Mouse (Mus musculus) heart, postnatal 4 days (tissue): Measurements from ENCODE around the gene Mcub. TPM values are rescaled to one million over a fixed set of nuclear protein-coding genes. Genes with fewer than 3 reads are reported as not detected.

Experiments used
- DNase-seq: peaks from one replicate; pipeline ENCODE4 v3.0.0; 2021
- total RNA-seq, 2 experiments: library from RNA; stranded (reverse); gene quantifications; 2 replicates each; pipeline ENCODE4 v1.2.3; 2021

Gene Mcub
- total RNA-seq, 2 experiments from 2014 or later, result 1.1 to 1.4 TPM

DNA sequence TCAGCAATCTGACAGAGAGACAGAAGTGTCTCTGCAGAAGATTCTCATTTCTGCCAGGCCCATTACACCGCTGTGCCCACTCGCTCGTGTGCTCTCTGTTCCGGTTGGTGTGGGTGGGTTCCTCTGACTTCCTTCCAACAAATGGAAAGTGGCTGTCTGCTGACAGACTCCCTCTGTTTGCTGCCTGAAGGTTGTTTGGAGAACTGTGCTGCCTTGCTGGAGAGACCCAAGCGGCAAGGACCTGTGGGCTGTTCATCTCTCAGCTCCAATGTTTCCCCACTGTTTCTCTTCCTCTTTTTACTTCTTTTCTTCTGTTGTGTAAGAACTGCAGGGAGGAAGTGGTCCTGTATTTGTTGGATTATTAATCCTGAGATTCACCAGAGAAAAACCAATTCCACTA, 21.6 kb downstream of the Mcub start:
- DNase-seq, result no peak

DNA sequence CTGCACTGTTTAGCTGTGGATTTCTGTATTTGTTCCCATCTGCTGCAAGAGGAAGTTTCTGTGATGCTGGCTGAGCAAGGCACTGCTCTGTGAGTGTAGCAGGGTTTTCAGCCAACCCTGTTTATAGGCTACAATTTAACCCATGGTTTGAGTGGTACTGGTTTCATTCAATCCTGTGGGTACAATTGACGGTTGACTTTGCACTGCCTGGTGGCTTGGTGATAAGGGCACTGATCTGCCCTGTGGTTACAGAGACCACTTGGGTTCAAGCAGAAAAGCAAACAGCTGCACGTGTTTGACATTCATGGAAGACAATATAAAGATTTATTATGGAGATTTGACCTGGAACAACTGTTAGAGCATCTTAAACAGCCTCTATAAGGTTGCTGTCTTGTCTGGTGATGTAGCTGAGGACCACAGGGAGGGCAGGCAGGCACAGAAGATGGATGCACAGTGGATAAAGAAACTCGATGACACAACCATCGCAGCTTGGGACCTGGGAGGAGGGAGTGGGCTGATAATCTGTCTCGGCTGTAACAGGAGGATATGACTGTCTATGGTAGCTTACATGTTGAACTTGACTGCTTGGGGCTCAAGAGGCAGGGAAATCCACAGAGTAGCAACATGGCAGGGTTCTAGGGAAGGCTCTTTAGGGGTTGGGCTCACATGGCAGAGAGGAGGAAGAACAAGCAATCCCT, 23.6 kb downstream of the Mcub start:
- no peak for DNase-seq

DNA sequence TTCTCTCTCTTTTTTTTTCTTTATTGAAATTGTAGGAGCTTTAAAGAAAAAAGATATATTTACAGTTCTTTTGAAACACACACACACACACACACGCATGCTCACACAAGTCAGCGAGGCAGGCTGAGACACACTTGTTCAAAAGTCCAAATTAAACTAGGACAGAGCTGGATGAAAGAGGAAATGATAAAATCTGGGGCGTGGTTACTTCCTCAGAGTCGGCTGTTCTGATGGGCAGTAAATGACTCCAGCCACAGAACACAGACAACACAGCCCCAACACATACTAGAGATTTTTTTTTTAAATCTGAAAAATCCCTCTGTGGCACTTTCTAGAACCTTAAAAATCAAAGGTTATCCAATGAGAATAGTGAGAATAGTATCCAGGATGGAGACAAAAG, 26.2 kb downstream of the Mcub start:
- no peak for DNase-seq

DNA sequence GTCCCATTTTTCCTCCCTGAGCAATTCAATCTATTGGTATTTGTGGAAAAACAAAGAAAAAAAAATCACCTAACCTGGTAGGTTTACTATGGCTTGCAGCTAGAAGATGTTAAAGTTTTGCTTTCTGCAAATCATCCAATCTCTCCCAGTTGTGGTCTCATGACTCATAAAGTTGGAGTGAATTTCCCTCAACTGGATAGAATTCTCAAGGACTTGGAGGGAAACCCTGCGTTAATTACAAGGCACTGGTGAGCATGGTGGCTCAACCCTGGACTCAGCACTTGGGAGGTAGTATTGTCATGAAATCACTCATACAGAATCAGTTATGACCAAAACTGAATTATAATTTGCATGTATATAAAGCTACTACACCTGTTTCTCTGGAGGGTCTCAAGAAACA, 28.7 kb downstream of the Mcub start:
- DNase-seq, result no peak

DNA sequence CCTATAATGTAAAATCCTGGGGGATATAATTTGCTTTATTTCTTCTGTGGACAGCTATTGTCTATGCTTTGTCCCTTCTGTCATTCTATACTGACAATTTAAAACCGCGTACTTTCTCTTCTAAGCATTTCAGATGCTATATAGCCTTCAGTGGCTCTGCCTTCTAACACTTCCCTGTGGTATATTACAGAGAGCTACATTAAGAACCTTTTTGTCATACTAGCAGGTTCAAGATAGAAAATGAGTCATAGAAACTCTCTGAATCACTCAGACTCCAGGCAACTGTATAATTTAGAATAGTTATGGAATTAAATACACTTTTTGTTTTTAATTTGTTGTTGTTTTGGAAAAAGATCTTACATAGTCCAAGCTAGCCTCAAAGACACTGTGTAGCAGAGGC, 29.2 kb downstream of the Mcub start:
- no peak for DNase-seq

DNA sequence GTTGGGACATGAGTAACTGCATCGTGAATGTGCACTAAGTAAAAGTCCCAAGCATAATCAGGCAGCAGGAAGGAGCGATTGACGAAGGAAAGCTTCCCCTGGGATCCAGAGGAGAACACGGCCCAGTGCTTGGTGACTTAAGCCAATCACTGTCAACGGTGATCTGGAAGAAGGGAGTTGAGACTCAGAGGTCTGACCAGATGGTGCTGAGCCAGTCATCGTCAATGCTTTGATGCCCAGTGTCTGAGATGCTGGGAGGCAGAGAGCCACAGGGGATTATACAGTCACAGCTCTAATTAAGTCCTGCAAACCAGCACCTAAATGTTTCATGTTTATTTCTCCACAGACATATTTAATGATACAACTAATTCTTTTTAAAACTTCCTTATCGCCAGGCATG, 30.9 kb downstream of the Mcub start:
- no peak for DNase-seq

DNA sequence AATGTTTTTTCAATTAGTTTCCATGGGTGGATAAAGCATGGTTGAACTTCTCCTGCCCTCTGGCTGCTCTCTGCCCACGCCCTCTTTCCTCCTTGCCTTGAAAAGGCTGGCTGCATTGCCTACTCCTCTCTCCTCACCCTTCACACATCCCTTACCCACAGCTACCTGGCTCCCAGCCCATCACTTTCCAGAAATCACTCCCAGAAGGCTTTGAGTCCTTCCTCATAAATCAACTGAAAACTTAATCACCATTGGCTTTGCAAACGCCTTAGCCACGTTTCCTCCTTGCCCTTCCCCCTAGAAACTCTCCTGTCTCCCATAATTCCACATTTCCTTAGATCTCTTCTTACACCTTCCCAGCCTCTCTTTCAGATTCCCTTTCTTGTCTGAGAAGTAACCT, 32.2 kb downstream of the Mcub start:
- DNase-seq, result peak; percentile 8

DNA sequence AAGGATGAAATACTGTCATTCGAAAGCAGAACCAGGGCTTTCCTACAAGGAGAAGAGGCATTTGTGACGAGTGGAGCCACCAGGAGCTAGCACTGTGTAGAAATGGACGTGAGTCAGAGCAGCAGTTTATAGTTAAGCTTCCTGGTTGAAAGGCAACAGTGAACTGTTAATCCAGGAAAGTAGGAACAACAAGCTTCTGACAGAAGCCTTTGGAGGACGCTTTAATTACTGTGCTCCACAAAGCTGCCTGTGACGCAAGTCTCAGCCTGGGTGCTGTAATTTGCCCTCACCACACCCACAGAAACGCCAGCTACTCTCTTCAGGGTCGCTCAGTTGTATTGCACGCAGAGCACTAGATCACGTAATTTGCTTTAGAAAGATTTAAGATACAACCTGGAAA, 33.4 kb downstream of the Mcub start:
- DNase-seq, result no peak

DNA sequence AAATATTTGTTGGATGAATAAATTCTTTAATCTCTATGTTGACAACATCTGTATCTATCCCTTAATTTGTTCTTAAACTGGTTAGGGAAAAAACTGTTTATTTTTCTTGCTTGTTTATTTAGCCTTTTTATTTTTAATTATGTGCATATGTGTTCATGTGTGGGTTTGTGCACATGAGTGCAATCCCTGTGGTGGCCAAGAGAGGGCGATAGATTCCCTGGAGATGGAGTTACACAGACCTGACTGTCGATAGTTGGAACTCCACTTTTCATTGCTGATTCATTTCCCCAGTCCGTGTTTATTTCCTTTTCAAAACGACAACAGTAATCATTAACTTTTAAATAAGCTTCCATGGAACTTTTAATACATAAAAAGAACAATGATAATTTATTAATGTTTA, 37.6 kb downstream of the Mcub start:
- peak; percentile 23 for DNase-seq

DNA sequence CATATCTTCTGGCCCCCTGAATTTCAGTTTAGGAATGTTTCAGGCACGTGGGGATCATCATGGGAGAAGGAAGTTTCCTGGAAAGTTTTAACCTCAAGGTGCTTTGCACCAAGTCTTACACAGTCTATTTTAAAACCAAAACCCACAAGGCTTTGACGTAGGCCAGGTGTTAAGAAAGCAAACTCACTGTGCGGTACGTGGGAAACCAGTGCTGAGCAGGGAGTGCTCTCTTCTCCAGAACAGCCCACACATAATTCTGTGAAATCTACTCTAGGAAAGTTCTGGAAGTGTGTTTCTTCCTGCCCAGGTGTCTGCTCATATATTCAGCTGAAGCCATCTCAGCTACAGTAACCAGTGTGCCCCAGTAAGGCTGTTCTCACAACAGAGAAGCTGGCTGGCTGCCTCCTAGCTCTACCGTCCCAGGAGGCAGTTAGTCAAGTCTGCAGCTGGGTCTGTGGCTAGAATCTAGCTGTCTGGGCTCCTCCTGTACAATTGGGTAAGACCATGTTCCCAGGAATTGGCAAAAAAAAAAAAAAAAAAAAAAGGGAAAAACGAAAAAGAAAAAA, 39.7 kb downstream of the Mcub start:
- DNase-seq, result no peak

DNA sequence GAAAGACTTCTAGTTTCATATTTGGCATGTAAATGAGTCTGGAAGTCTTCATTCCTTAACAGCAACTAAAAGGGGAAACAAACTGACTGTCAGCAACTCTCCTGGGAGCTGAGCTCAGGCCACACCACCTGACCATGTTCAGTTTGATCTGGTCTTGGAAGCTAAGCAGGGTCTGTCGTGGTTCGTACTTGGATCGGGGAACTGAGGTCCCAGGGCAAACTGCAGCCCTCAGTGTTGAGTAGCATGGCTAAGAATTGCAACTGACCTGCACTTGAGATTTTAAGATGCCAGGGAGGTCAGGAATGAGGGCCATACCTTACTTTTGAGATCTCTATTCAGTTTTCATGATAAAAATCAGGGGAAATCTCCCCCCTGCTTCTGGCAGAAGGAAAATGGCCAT, 44.1 kb downstream of the Mcub start:
- DNase-seq, result no peak

DNA sequence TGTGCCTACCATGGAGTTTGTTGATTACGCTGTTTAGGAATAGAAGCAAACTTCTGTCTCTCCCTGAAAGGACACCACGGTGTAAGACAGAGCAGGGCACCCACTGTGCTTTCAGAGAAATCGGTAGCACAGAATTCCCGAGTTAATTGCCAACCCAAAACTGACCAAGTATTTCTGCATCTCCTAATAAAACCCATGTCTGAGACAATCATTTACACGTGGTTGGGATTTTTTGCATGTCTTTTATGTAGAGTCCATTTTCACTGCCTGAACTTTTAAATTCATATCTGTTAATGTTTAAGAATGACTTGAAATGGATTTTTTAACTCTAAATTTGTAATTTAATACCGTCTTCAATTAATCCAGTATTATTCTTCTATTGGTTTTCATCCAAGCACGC, 46.4 kb downstream of the Mcub start:
- no peak for DNase-seq

DNA sequence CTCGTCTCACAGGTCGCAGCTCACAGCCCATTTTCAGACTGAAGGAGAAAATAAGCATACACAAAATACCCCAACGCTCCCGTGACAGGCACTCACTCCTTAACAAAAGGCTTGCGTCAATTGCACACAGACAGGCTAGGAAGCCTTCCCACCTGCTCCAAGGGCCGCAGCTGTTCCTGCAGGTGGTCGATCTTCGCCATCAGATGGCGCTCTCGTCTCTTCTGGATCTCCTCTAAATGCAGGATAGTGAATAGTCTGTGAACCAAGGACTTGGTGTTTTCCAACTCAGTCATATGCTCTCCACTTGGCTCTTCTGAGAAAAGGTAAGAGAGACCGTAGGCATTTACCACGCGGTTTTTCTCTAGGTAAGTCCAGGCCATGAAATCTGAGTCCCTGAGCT, 51.6 kb downstream of the Mcub start:
- DNase-seq, result peak; percentile 75

DNA sequence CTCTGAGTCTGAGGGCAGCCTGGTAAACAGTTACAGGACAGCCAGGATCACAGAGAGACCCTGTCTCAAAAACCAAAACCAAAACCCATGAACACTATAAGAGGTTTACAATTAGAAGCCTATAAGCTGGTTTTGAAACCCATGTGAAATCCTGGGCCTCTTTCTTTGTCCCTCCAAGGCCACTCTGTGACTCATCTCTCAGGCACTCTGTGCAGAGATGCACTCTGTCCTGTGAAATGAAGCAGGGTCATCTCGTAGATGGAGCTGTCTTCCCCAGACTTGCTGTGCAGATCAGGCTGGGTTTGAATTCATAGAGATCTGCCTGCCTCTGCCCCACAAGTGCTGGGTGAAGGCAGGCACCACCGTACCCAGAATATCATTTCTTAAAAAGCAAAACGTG, 52.6 kb downstream of the Mcub start:
- DNase-seq, result no peak

DNA sequence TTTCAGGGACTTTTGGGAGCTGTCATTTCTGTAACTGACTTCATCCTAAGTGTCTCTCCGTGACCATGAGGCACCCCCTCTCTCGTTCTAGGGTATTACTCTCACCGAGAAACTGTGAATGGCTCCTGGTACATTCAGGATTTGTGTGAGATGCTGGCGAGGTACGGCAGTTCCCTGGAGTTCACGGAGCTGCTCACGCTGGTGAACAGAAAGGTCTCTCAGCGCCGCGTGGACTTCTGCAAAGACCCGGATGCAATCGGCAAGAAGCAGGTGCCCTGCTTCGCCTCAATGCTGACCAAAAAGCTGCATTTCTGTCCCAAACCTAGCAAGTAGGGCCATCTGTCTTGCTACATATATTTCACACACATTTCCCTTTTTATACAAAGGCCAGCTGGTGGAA, 56.8 kb downstream of the Mcub start:
- no peak for DNase-seq

DNA sequence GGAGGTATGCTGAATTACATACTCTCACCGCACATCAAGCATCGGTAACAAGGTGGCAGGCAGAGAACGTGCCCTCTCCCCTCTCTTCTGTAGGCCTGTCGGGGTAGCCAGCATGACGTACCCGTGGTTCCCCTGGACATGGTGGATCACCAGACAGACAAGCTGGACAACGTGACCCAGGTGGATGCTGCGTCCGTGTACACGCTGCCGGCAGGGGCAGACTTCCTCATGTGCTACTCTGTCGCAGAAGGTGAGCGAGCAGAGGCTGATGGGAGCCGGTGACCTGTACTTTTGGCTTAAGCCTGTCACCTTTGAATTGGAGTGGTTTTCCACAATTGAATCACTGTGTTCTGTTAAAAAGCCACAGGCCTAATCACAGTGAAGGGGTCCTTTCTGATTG, 58.0 kb downstream of the Mcub start:
- no peak for DNase-seq

DNA sequence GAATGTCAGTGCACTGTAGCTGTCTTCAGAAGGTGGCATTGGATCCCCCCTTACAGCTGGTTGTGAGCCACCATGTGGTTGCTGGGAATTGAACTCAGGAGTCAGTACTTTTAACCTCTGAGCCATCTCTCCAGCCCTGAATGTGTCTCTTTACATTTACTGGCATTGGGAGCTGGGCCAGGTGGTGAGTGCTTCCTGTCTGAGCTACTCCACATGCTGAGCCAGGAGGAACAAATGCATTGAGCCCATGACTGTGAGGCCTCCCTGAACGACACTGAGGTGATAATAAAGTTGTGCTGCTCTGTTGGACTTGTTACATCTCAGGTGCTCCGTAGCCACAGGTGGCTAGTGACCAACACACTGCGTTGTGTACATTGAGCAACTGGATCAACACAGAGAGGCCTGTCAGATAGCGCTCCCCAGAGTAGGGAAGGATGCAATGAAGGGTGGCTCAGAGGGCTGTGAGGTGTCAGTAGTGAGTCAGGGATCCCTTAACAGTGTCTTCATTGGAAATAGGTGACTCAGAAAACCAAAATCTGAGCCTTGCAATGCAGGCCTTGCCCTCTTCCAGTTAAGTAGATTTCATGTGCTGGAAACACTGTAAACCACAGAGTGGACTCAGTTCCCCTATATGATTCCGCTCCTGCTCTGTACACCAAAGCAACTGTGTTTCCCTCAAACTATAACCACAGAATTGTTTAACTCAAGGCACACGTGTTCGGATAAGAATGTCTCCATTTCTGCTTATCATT, 65.4 kb downstream of the Mcub start:
- DNase-seq, result no peak

DNA sequence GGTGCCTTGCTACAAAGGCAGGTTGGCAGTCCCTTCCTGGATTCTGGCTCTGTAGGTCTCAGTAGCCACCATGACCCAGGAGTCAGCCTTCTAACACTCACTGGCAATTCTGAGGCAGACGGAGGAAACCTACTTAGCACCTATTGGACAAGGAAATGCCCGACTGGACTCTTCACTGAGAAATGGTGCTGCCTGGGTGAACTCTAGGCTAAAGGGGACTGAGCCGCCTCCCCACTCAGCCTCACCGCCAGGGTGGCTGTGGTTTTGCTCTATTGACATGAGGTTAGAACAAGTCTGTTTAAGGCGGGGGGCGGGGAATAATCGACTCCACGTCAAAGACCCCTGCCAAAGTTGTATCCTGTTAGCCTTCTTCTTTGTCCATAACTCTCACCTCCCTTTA, 66.1 kb downstream of the Mcub start:
- no peak for DNase-seq

DNA sequence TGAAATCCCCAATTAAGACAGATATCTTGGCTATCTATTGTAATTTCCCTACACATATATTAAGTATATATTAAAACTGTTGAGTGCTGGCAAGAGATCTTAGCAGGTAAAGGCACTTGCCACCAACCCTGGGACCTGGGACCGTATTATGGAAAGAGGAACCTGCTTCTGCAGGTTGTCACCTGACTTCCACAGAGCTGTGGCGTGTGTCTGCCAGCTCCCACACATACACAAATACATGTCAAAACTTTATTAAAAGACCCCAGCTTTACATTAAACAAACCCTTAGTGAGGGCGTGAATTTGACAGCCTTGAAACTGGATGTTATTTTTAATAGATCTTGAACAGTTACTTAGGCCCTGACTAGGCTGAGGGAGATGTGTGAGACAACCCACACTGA, 66.6 kb downstream of the Mcub start:
- DNase-seq, result no peak

DNA sequence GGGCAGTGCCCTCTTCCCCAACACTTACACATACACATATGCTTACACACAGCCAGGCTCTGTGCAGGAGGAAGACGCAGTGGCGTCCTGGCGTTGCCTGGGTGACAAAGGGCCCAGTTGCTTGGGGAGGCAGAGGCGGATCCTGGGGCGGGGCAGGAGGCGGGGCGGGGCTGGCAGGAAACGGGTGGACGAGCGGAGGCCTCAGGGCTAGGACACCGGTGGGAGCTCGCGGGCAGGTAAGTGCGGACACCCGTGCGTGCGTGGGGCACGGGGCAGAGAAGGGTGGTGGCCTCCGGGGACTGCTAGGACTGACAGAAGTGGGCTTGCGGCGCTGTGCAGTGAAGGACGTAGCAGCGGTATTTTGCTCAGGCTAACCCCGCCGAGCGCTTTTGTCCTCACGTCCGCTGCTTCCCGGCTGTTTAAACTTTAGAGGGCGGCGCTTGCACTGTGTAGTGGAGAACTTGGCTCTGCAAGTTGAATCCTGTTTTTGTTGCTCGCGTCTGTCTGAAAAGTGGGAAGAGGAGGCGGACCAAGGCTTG, 68.7 kb downstream of the Mcub start, which contains the start of gene Casp6:
TSS of gene Casp6 (plus strand) at position 155 of the 539 bp plus-strand sequence.
- DNase-seq, result peak; percentile 84

DNA sequence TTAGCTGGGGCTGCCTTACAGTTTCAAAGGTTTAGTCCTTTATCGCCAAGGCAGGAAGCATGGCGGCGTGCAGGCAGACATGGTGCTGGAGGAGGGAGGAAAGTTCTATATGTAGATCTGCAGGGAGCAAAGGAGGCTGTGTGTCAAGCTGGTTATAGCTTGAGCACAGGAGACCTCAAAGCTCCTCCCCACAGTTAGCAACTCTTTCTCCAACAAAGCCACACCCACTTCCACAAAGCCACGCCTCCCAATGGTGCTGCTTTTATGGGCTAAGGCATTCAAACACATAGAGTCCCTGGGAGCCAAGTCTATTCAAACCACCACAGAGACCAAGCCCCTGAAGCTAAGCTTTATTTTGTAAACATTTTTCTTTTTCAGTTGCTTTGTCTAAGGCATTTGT, 71.1 kb downstream of the Mcub start:
- no peak for DNase-seq

DNA sequence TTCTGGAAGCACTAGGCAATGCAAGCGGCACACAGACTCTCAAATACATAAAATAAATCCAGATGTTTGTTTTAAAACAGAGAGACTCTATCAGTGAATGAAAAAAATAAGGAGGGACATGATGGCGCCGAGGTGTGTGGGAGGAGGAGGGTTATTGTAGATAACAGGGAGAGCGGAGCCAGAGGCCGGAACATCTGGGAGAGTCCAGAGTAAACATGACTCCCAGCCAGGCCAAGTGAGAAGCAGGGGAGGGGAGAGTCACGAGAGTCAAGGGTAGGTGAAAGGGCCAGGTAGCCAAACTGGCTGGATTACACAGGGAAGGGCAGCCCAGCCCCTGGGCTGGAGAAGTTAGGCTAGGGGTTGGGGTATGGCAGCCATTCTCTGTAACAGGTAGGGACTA, 73.4 kb downstream of the Mcub start:
- DNase-seq, result no peak

DNA sequence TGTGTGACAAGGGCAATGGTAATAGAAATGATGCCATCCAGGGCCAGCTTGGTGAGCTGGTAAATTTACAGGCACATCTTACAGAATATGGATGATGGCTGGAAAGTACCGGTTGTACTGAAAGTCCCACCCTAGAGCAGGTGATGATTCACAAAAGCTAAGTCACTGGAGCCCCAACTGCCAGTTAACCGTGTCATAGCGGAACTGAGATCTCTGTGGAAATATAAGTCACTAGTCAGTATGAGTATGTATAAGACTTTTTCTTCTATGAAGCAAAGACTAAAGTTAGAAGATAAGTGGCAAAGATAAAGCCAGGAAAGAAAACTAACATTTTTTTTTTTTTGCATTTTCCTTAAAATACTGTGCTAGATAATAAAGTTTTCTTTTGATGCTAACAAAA, 76.9 kb downstream of the Mcub start:
- no peak for DNase-seq

DNA sequence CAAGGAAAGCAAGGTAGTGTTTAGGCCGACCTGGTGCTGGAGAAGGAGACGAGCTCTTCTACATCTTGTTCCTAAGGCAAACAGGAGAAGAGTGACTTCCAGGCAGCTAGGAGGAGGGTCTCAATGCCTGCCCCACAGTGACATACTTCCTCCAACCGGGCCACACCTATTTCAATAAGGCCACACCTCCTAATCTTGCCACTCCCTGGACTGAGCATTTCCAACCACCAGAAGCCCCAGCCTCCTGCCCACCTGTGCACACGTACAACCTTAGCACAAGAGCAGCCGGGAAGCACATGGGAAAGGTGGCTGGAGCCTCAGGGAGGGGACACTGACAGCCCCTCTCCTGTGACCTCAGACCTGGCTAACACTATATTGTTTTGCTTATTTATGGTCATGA, 78.0 kb downstream of the Mcub start:
- DNase-seq, result no peak
